Mouse (Mus musculus): ENCODE measurements around the gene Ficd. TPM values are rescaled to one million over a fixed set of nuclear protein-coding genes. Genes with fewer than 3 reads are reported as not detected.

The Ficd gene
- polyA plus RNA-seq, 1 experiment = 6.4 TPM

GRCm38 (mm10) chr5:113716581-113717388 lies 18.8 kb upstream of the Ficd start:
- no peak for TF ChIP-seq CTCF (IDR thresholded peaks at IDR 0.05; ENCODE audit: borderline replicate concordance, extremely low read depth, insufficient read depth, insufficient read length)
- TF ChIP-seq POLR2A (IDR thresholded peaks at IDR 0.05; ENCODE audit: borderline replicate concordance, extremely low read depth, insufficient read depth, insufficient read length, poor library complexity, severe bottlenecking) = no peak

GRCm38 (mm10) chr5:113719221-113719661 lies 16.4 kb upstream of the Ficd start:
- DNase-seq (ENCODE audit: low read depth) = peak; percentile 83
- no peak for TF ChIP-seq POLR2A (IDR thresholded peaks at IDR 0.05; ENCODE audit: borderline replicate concordance, extremely low read depth, insufficient read depth, insufficient read length, poor library complexity, severe bottlenecking)
- no peak for TF ChIP-seq CTCF (IDR thresholded peaks at IDR 0.05; ENCODE audit: borderline replicate concordance, extremely low read depth, insufficient read depth, insufficient read length)

More at GRCm38 (mm10) chr5:113716581-113717388, 18.8 kb upstream of the Ficd start:
- peak; percentile 94 for DNase-seq (ENCODE audit: low read depth)

- TF ChIP-seq CTCF (IDR thresholded peaks at IDR 0.05; ENCODE audit: borderline replicate concordance, extremely low read depth, insufficient read depth, insufficient read length) (peak; percentile 36; the same call in 1 of the 2 replicates), POLR2A (IDR thresholded peaks at IDR 0.05; ENCODE audit: borderline replicate concordance, extremely low read depth, insufficient read depth, insufficient read length, poor library complexity, severe bottlenecking) (no peak)
- DNase-seq (ENCODE audit: low read depth) = no peak
Measured at GRCm38 (mm10) chr5:113722224-113723013, 13.2 kb upstream of the Ficd start.

GRCm38 (mm10) chr5:113723567-113724237 lies 11.9 kb upstream of the Ficd start:
- TF ChIP-seq CTCF (IDR thresholded peaks at IDR 0.05; ENCODE audit: borderline replicate concordance, extremely low read depth, insufficient read depth, insufficient read length) = no peak
- TF ChIP-seq POLR2A (IDR thresholded peaks at IDR 0.05; ENCODE audit: borderline replicate concordance, extremely low read depth, insufficient read depth, insufficient read length, poor library complexity, severe bottlenecking) = no peak
- peak; percentile 30 for DNase-seq (ENCODE audit: low read depth)

- TF ChIP-seq CTCF (IDR thresholded peaks at IDR 0.05; ENCODE audit: borderline replicate concordance, extremely low read depth, insufficient read depth, insufficient read length) = peak; percentile 93
- no peak for TF ChIP-seq POLR2A (IDR thresholded peaks at IDR 0.05; ENCODE audit: borderline replicate concordance, extremely low read depth, insufficient read depth, insufficient read length, poor library complexity, severe bottlenecking)
- peak; percentile 89 for DNase-seq (ENCODE audit: low read depth)
Measured at GRCm38 (mm10) chr5:113724446-113724845, 11.2 kb upstream of the Ficd start, which contains the start of gene 1700069L16Rik. Gene 1700069L16Rik (minus strand): TSS chr5:113724772.

- DNase-seq (ENCODE audit: low read depth) = no peak
- TF ChIP-seq CTCF (IDR thresholded peaks at IDR 0.05; ENCODE audit: borderline replicate concordance, extremely low read depth, insufficient read depth, insufficient read length) (no peak), POLR2A (IDR thresholded peaks at IDR 0.05; ENCODE audit: borderline replicate concordance, extremely low read depth, insufficient read depth, insufficient read length, poor library complexity, severe bottlenecking) (no peak)
Measured at GRCm38 (mm10) chr5:113725417-113725816, 10.2 kb upstream of the Ficd start.

GRCm38 (mm10) chr5:113726618-113727017 lies 9.0 kb upstream of the Ficd start:
- DNase-seq (ENCODE audit: low read depth) = no peak
- no peak for TF ChIP-seq POLR2A (IDR thresholded peaks at IDR 0.05; ENCODE audit: borderline replicate concordance, extremely low read depth, insufficient read depth, insufficient read length, poor library complexity, severe bottlenecking)
- TF ChIP-seq CTCF (IDR thresholded peaks at IDR 0.05; ENCODE audit: borderline replicate concordance, extremely low read depth, insufficient read depth, insufficient read length) = no peak

- no peak for TF ChIP-seq POLR2A (IDR thresholded peaks at IDR 0.05; ENCODE audit: borderline replicate concordance, extremely low read depth, insufficient read depth, insufficient read length, poor library complexity, severe bottlenecking)
- TF ChIP-seq CTCF (IDR thresholded peaks at IDR 0.05; ENCODE audit: borderline replicate concordance, extremely low read depth, insufficient read depth, insufficient read length) = no peak
Measured at GRCm38 (mm10) chr5:113727238-113727637, 8.4 kb upstream of the Ficd start.

GRCm38 (mm10) chr5:113728011-113728410 lies 7.6 kb upstream of the Ficd start:
- TF ChIP-seq POLR2A (IDR thresholded peaks at IDR 0.05; ENCODE audit: borderline replicate concordance, extremely low read depth, insufficient read depth, insufficient read length, poor library complexity, severe bottlenecking) (no peak), CTCF (IDR thresholded peaks at IDR 0.05; ENCODE audit: borderline replicate concordance, extremely low read depth, insufficient read depth, insufficient read length) (no peak)
- DNase-seq (ENCODE audit: low read depth) = no peak

More at GRCm38 (mm10) chr5:113727238-113727637, 8.4 kb upstream of the Ficd start:
- no peak for DNase-seq (ENCODE audit: low read depth)

GRCm38 (mm10) chr5:113728691-113729090 lies 6.9 kb upstream of the Ficd start:
- no peak for DNase-seq (ENCODE audit: low read depth)
- TF ChIP-seq CTCF (IDR thresholded peaks at IDR 0.05; ENCODE audit: borderline replicate concordance, extremely low read depth, insufficient read depth, insufficient read length) (no peak), POLR2A (IDR thresholded peaks at IDR 0.05; ENCODE audit: borderline replicate concordance, extremely low read depth, insufficient read depth, insufficient read length, poor library complexity, severe bottlenecking) (no peak)
